Mouse (Mus musculus) liver, postnatal 0 days (tissue): ENCODE measurements around the gene Olfr918. TPM values are rescaled to one million over a fixed set of nuclear protein-coding genes. Genes with fewer than 3 reads are reported as not detected.

ENCODE experiments used
- ATAC-seq: fragments of 200-750 bp; cut with Nextera tagmentation; 2 replicates; pipeline ENCODE4 v1.8.0; 2017; ENCODE audit warnings: mild to moderate bottlenecking, moderate library complexity
- DNase-seq: peaks from one replicate; pipeline ENCODE4 v3.0.0-alpha.2; 2016
- H3K27ac ChIP-seq: fragments of 300-500 bp; sonication (generic); 2 replicates; pipeline ENCODE4 v1.5.1; 2014; ENCODE audit warnings: antibody characterized with exemption, moderate library complexity, mild to moderate bottlenecking, low read depth
- H3K27me3 ChIP-seq: fragments of 300-500 bp; sonication (generic); 2 replicates; pipeline ENCODE4 v1.6.1; 2014; ENCODE audit warnings: low read length, control low read depth, mixed read lengths; ENCODE audit not compliant: insufficient read depth
- H3K36me3 ChIP-seq: fragments of 300-500 bp; sonication (generic); replicated peaks from 2 replicates; pipeline ENCODE4 v1.6.1; 2014; ENCODE audit warnings: mild to moderate bottlenecking, control low read depth, low read length, moderate library complexity, mixed read lengths; ENCODE audit not compliant: insufficient read depth
- H3K4me1 ChIP-seq: fragments of 300-500 bp; sonication (generic); 2 replicates; pipeline ENCODE4 v1.6.1; 2014; ENCODE audit warnings: antibody characterized with exemption, mild to moderate bottlenecking, control low read depth; ENCODE audit not compliant: insufficient read depth
- H3K4me2 ChIP-seq: fragments of 300-500 bp; sonication (generic); 2 replicates; pipeline ENCODE4 v1.6.1; 2014; ENCODE audit warnings: low read depth, mild to moderate bottlenecking, low read length, moderate library complexity, mixed read lengths
- H3K4me3 ChIP-seq: fragments of 300-500 bp; sonication (generic); 2 replicates; pipeline ENCODE4 v1.5.1; 2014; ENCODE audit warnings: low read depth, low read length
- H3K9ac ChIP-seq: fragments of 300-500 bp; sonication (generic); replicated peaks from 2 replicates; pipeline ENCODE4 v1.6.1; 2014; ENCODE audit warnings: mild to moderate bottlenecking, moderate library complexity
- H3K9me3 ChIP-seq: fragments of 300-500 bp; sonication (generic); 2 replicates; pipeline ENCODE4 v1.6.1; 2016; ENCODE audit warnings: mild to moderate bottlenecking, control low read depth, low read length, mixed read lengths
- CTCF ChIP-seq: sonication (generic); IDR thresholded peaks from 2 replicates; pipeline ENCODE4 v1.5.1; 2016; ENCODE audit warnings: antibody characterized with exemption, low read depth
- EP300 ChIP-seq: IDR thresholded peaks from 2 replicates; pipeline ENCODE4 v1.6.1; 2016; ENCODE audit warnings: antibody characterized with exemption, low read depth, mild to moderate bottlenecking
- WGBS: fragments of 180-500 bp; shearing (Covaris S2); extraction: QIAGEN DNeasy Blood & Tissue Kit; methylation state at CpG from one replicate; pipeline ENCODE4 v1.1.7; 2014; ENCODE audit not compliant: insufficient replicate concordance; 5-methylcytosine and 5-hydroxymethylcytosine counted together
- polyA plus RNA-seq: library from polyadenylated mRNA; unstranded; fragments of >200 nt; fragmentation: Nextera tagmentation; extraction: Ambion mirVana; gene quantifications from 2 replicates; pipeline ENCODE4 v1.2.1, GENCODE M21; 2015

Gene Olfr918
- not detected in 2 replicates for polyA plus RNA-seq

DNA sequence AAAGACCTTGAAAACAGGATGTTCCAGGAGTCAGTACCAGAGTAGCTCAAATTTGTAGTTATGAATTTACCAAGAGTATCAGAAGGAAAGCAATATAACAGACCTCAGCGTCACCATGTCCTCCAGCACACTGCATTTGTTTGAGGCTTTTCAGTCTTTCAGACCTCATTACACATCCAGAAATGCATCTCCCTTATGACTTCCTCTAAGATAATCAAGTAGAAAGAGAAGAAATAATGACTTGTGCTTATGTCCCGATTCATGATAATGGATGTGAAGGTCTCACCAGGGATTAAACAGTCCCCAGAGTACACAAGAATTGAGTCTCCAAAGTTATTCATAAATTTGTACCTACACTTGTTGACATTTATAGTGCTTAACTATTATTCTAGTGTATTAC is at the start of gene Olfr918:
Gene Olfr918 (minus strand): TSS at position 101 of the 400 bp plus-strand sequence.
- WGBS: 81% methylated on average over 2 of the region's 2 CpGs
- TF ChIP-seq EP300 (no peak), CTCF (no peak)
- H3K27ac ChIP-seq: no peak within 1 kb of the TSS
- ATAC-seq (no peak), DNase-seq (no peak)
- no peak within 1 kb of the TSS for H3K4me3 ChIP-seq
- H3K27me3 ChIP-seq: no peaks in the 10 kb centered on the region
- no peak within 1 kb of the TSS for H3K9ac ChIP-seq
- no peaks in the 10 kb centered on the region for H3K4me1 ChIP-seq
- no peaks in the 10 kb centered on the region for H3K9me3 ChIP-seq
- H3K36me3 ChIP-seq: no peaks in the 10 kb centered on the region
- no peak within 1 kb of the TSS for H3K4me2 ChIP-seq

DNA sequence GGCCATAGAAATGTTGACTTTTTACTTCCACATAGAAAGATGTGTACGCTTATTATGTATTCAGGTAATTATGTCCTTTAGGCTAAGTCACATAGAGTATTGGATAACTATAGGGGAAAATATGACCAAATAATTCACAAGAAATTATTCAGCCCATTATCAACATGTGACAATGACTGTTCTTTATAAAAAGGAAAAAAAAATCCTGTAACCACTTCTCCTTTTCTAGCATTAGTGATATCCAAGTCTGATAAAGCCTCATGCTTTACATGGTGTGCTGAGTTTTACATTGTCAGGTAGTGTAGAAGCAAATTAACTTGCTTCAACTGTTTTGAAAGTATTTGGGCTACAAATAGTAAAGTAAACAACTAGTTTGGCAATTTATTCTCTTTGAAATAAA is 49.6 kb upstream of the Olfr918 start:
- WGBS: 86% methylated on average over 1 of the region's 1 CpGs
- no peak for ATAC-seq
- H3K4me3 ChIP-seq: no peak overlapping the region
- H3K36me3 ChIP-seq: peaks cover 33% of the 10 kb centered on the region
- H3K4me2 ChIP-seq: no peak overlapping the region
- TF ChIP-seq EP300: no peak
- no peak for TF ChIP-seq CTCF
- no peak for DNase-seq
- no peak overlapping the region for H3K27ac ChIP-seq
- H3K9me3 ChIP-seq: no peaks in the 10 kb centered on the region
- H3K4me1 ChIP-seq: peaks cover 8% of the 10 kb centered on the region
- no peak overlapping the region for H3K9ac ChIP-seq
- H3K27me3 ChIP-seq: no peaks in the 10 kb centered on the region

DNA sequence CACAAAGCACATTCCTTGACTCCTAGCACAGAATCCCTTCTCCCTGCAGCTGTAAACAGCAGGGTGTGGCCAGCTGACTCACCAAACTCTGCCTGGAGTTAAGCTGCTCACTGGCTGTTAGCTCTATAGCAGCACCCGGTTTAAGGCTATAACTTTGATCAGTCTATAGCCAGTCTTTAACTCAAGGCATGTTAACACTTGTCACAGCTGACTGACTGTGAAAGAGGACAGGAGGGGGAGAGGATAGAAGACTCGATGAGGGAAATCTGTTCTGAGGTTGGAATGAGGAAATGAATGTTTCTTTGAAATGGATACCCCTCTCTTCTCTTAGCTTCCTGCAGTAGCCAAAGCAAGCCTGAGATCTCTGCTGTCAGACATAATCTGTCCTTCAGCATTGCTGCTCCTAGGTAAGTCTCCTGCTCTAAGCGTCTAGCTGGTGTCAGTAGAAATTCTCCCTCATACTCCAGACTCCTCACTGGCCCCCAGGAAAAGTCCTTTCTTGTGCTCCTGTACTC is 44.6 kb upstream of the Olfr918 start:
- peak overlapping the region; percentile 79 for H3K4me2 ChIP-seq
- peaks cover 11% of the 10 kb centered on the region for H3K4me1 ChIP-seq
- H3K36me3 ChIP-seq: peaks cover 10% of the 10 kb centered on the region
- H3K9me3 ChIP-seq: no peaks in the 10 kb centered on the region
- H3K9ac ChIP-seq: peak overlapping the region; percentile 63
- DNase-seq (peak; percentile 22), ATAC-seq (peak; percentile 83)
- H3K4me3 ChIP-seq: peak overlapping the region; percentile 72
- H3K27me3 ChIP-seq: no peaks in the 10 kb centered on the region
- WGBS: 2% methylated on average over 3 of the region's 3 CpGs
- H3K27ac ChIP-seq: peak overlapping the region; percentile 91
- TF ChIP-seq CTCF: no peak

DNA sequence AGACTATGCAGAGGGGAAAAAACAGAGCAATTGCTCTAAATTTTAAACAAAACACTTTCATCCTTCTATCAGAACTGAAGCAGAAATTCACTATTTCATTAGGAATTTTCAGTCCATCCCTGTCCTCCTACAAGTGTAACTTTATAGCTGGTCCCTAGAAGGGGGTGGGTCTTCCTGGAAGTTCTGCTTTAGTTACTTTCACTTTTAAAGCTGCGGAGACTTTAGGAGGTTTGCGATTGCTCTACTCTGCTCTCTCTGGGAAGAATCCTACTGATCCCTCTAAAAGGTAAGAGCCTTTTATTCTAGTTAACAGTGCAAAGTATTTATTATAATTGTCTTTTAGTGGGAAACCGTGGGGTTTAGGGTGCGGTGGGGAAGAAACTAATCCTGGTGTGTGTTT is 43.7 kb upstream of the Olfr918 start, which contains the start of gene Vwa5a:
Gene Vwa5a (plus strand): TSS at position 167 of the 400 bp plus-strand sequence.
- Histone ChIP-seq H3K36me3 (peaks cover 3% of the 10 kb centered on the region), H3K4me3 (peak within 1 kb of the TSS; percentile 72), H3K4me2 (peak within 1 kb of the TSS; percentile 79), H3K9ac (peak within 1 kb of the TSS; percentile 63), H3K27ac (peak within 1 kb of the TSS; percentile 91), H3K27me3 (no peaks in the 10 kb centered on the region), H3K9me3 (no peaks in the 10 kb centered on the region), H3K4me1 (peaks cover 11% of the 10 kb centered on the region)
- DNase-seq (no peak), ATAC-seq (peak; percentile 84)
- no peak for TF ChIP-seq CTCF
- peak; percentile 39; the same call in 1 of the 2 replicates for TF ChIP-seq EP300
- WGBS: under 1% methylated on average over 4 of the region's 4 CpGs

DNA sequence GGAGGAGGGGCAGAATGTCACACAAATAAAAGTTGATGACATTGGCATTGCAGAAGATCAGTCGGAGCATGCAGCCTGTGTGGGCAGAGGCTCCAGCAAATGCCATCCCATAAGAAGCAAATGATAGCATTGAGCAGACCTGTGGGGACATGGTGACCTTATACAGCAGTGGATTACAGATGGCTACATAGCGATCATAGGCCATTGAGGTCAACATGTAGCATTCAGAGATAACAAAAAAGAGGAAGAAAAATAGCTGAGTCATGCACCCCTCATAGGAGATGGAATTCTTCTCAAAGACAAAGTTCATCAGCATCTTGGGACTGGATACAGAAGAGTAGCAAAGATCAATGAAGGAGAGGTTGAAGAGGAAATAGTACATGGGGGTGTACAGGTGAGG is 1.5 kb downstream of the Olfr918 start:
- H3K4me1 ChIP-seq: no peaks in the 10 kb centered on the region
- no peak overlapping the region for H3K4me3 ChIP-seq
- H3K36me3 ChIP-seq: no peaks in the 10 kb centered on the region
- H3K27me3 ChIP-seq: no peaks in the 10 kb centered on the region
- no peaks in the 10 kb centered on the region for H3K9me3 ChIP-seq
- DNase-seq (no peak), ATAC-seq (no peak)
- 66% methylated on average over 2 of the region's 2 CpGs for WGBS
- TF ChIP-seq EP300 (no peak), CTCF (no peak)
- H3K4me2 ChIP-seq: no peak overlapping the region
- H3K9ac ChIP-seq: no peak overlapping the region
- no peak overlapping the region for H3K27ac ChIP-seq

DNA sequence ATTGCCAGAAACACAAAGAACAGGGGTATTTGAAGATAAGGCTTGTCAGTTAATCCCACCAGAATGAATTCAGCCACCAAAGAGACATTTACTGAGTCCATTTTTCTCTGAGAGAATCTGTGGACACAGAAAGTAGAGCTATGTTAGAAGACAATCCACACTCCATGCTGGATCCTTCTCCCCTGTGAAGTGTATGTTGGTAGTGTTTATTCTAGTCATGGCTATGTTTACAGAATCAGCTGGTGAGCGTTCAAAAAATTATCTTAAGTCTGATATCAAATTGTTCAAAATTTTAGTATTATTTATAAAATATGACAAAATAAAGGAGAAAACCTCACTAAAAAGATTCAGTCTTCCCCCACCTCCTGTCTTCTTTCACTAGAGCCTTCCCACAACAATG is 8.7 kb downstream of the Olfr918 start, which contains the start of gene Olfr917:
Gene Olfr917 (minus strand): TSS at position 101 of the 400 bp plus-strand sequence.
- Histone ChIP-seq H3K27me3 (no peaks in the 10 kb centered on the region), H3K4me2 (no peak within 1 kb of the TSS), H3K9me3 (no peaks in the 10 kb centered on the region), H3K27ac (no peak within 1 kb of the TSS), H3K9ac (no peak within 1 kb of the TSS), H3K4me3 (no peak within 1 kb of the TSS), H3K36me3 (no peaks in the 10 kb centered on the region), H3K4me1 (no peaks in the 10 kb centered on the region)
- no peak for ATAC-seq
- TF ChIP-seq EP300 (no peak), CTCF (no peak)
- no peak for DNase-seq
- WGBS: 58% methylated on average over 1 of the region's 1 CpGs
